Mouse (Mus musculus): ENCODE measurements around the gene Gm21983. TPM values are rescaled to one million over a fixed set of nuclear protein-coding genes. Genes with fewer than 3 reads are reported as not detected.
A peak's percentile ranks its signal among the peaks of the same experiment; 100 is the strongest.

The Gm21983 gene
- polyA plus RNA-seq, 1 experiment: not detected

- no peak overlapping the region for H3K4me3 ChIP-seq (ENCODE audit: insufficient read depth, low read length)
- TF ChIP-seq POLR2A (IDR thresholded peaks at IDR 0.05; ENCODE audit: borderline replicate concordance, low read depth, low read length): no peak
- no peak for TF ChIP-seq CTCF (IDR thresholded peaks at IDR 0.05; ENCODE audit: low read depth, low read length)
- H3K4me1 ChIP-seq (ENCODE audit: control insufficient read depth, insufficient read depth, low read length): peaks cover 22% of the 10 kb centered on the region
- no peak overlapping the region for H3K27ac ChIP-seq (ENCODE audit: insufficient read depth, low read depth, low read length)
These were observed 11.5 kb upstream of the Gm21983 start for GRCm38 (mm10) chr7:27192434-27192833.

- TF ChIP-seq POLR2A (IDR thresholded peaks at IDR 0.05; ENCODE audit: borderline replicate concordance, low read depth, low read length) (no peak), CTCF (IDR thresholded peaks at IDR 0.05; ENCODE audit: low read depth, low read length) (no peak; the same call in 1 of the 2 replicates)
- Histone ChIP-seq H3K4me3 (ENCODE audit: insufficient read depth, low read length) (no peak overlapping the region), H3K27ac (ENCODE audit: insufficient read depth, low read depth, low read length) (no peak overlapping the region), H3K4me1 (ENCODE audit: control insufficient read depth, insufficient read depth, low read length) (peaks cover 8% of the 10 kb centered on the region)
These were observed 8.5 kb upstream of the Gm21983 start for GRCm38 (mm10) chr7:27189271-27189931.

- Histone ChIP-seq H3K4me3 (ENCODE audit: insufficient read depth, low read length) (no peak overlapping the region), H3K27ac (ENCODE audit: insufficient read depth, low read depth, low read length) (no peak overlapping the region)
- no peak for TF ChIP-seq POLR2A (IDR thresholded peaks at IDR 0.05; ENCODE audit: borderline replicate concordance, low read depth, low read length)
- no peak for TF ChIP-seq CTCF (IDR thresholded peaks at IDR 0.05; ENCODE audit: low read depth, low read length)
These were observed 5.1 kb upstream of the Gm21983 start for GRCm38 (mm10) chr7:27185986-27186385.

DNA sequence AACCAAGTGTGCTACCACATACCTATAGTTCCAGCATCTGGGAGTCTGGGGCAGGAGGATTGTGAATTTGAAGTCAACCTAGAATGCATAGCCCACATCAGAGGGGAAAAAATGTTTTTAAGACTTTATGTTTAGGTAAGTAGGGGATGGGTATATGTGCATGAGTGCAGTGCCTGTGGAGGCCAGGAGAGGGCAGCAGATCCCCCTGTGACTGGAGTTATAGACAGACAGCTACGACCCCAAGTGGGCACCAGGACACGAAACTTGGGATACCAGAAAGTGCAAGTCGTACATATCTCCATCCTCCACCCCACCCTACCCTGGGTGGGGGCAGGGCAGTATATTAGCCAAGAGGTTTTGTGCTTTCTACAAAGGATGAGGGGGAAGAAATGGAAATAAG lies 4.1 kb upstream of the Gm21983 start:
- no peak overlapping the region for H3K27ac ChIP-seq (ENCODE audit: insufficient read depth, low read depth, low read length)
- no peaks in the 10 kb centered on the region for H3K4me1 ChIP-seq (ENCODE audit: control insufficient read depth, insufficient read depth, low read length)
- no peak overlapping the region for H3K4me3 ChIP-seq (ENCODE audit: insufficient read depth, low read length)
- TF ChIP-seq CTCF (IDR thresholded peaks at IDR 0.05; ENCODE audit: low read depth, low read length): peak; percentile 48
- TF ChIP-seq POLR2A (IDR thresholded peaks at IDR 0.05; ENCODE audit: borderline replicate concordance, low read depth, low read length): no peak

More at GRCm38 (mm10) chr7:27185986-27186385, 5.1 kb upstream of the Gm21983 start:
- no peaks in the 10 kb centered on the region for H3K4me1 ChIP-seq (ENCODE audit: control insufficient read depth, insufficient read depth, low read length)

GRCm38 (mm10) chr7:27182498-27182897 lies 1.6 kb upstream of the Gm21983 start:
- no peak for TF ChIP-seq CTCF (IDR thresholded peaks at IDR 0.05; ENCODE audit: low read depth, low read length)
- TF ChIP-seq POLR2A (IDR thresholded peaks at IDR 0.05; ENCODE audit: borderline replicate concordance, low read depth, low read length): no peak

DNA sequence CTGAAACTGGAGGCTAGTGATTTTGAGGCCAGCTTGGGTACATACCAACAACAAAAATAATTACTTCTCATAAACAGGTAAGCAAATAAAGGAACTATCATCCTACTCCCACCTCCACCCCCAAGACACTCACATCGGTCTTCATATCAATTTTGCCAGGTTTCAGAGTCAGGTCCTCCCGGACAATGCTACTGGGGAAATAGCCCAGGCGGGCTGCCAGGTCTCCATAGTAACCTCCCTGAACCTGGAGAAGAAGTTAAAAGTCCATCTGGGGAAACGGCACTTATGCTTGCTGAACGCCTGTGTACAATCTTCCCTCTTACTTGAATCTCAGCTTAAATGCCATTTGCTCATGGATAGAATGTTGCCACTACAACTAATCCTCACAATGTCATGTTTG lies 850 bp downstream of the Gm21983 start:
- Histone ChIP-seq H3K4me3 (ENCODE audit: insufficient read depth, low read length) (no peak overlapping the region), H3K4me1 (ENCODE audit: control insufficient read depth, insufficient read depth, low read length) (peaks cover 9% of the 10 kb centered on the region), H3K27ac (ENCODE audit: insufficient read depth, low read depth, low read length) (no peak overlapping the region)
- no peak for TF ChIP-seq CTCF (IDR thresholded peaks at IDR 0.05; ENCODE audit: low read depth, low read length)
- no peak for TF ChIP-seq POLR2A (IDR thresholded peaks at IDR 0.05; ENCODE audit: borderline replicate concordance, low read depth, low read length)

More at GRCm38 (mm10) chr7:27182498-27182897, 1.6 kb upstream of the Gm21983 start:
- peaks cover 9% of the 10 kb centered on the region for H3K4me1 ChIP-seq (ENCODE audit: control insufficient read depth, insufficient read depth, low read length)
- H3K27ac ChIP-seq (ENCODE audit: insufficient read depth, low read depth, low read length): no peak overlapping the region
- no peak overlapping the region for H3K4me3 ChIP-seq (ENCODE audit: insufficient read depth, low read length)

- H3K4me3 ChIP-seq (ENCODE audit: insufficient read depth, low read length): peak overlapping the region; percentile 53
- H3K27ac ChIP-seq (ENCODE audit: insufficient read depth, low read depth, low read length): peak overlapping the region; percentile 42
- peaks cover 9% of the 10 kb centered on the region for H3K4me1 ChIP-seq (ENCODE audit: control insufficient read depth, insufficient read depth, low read length)
- TF ChIP-seq POLR2A (IDR thresholded peaks at IDR 0.05; ENCODE audit: borderline replicate concordance, low read depth, low read length) (no peak), CTCF (IDR thresholded peaks at IDR 0.05; ENCODE audit: low read depth, low read length) (no peak)
These were observed 1.5 kb downstream of the Gm21983 start for GRCm38 (mm10) chr7:27179217-27179918.

GRCm38 (mm10) chr7:27178324-27179216 lies 2.3 kb downstream of the Gm21983 start, which contains the start of gene Rab4b:
TSS of gene Rab4b (minus strand) at chr7:27178896.
- peak within 1 kb of the TSS; percentile 82 for H3K27ac ChIP-seq (ENCODE audit: insufficient read depth, low read depth, low read length)
- peaks cover 9% of the 10 kb centered on the region for H3K4me1 ChIP-seq (ENCODE audit: control insufficient read depth, insufficient read depth, low read length)
- TF ChIP-seq CTCF (IDR thresholded peaks at IDR 0.05; ENCODE audit: low read depth, low read length) (no peak), POLR2A (IDR thresholded peaks at IDR 0.05; ENCODE audit: borderline replicate concordance, low read depth, low read length) (no peak)
- peak within 1 kb of the TSS; percentile 74 for H3K4me3 ChIP-seq (ENCODE audit: insufficient read depth, low read length)

DNA sequence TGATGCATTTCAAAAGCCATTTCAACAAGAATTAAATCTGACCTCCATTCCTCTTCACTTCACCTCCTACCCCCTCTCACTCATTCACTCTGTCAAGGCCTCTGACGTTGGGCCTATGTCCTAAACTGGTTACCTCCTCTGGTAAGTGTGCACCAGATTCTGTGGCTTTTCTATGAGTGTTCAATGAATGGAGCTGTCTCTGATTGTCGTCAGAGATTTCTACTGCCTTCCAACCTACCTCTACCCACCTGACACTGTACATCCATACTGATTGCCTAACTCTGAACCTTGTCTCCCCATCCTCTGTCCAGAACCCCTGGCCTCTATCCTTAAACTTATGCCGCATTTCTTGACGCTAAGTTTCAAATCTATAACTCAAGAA lies 3.0 kb downstream of the Gm21983 start:
- Histone ChIP-seq H3K27ac (ENCODE audit: insufficient read depth, low read depth, low read length) (peak overlapping the region; percentile 82), H3K4me1 (ENCODE audit: control insufficient read depth, insufficient read depth, low read length) (peaks cover 9% of the 10 kb centered on the region), H3K4me3 (ENCODE audit: insufficient read depth, low read length) (peak overlapping the region; percentile 74)
- no peak for TF ChIP-seq POLR2A (IDR thresholded peaks at IDR 0.05; ENCODE audit: borderline replicate concordance, low read depth, low read length)
- TF ChIP-seq CTCF (IDR thresholded peaks at IDR 0.05; ENCODE audit: low read depth, low read length): no peak
